Mouse (Mus musculus): ENCODE results near the gene Setd6. TPM values are rescaled to one million over a fixed set of nuclear protein-coding genes. Genes with fewer than 3 reads are reported as not detected.

The Setd6 gene
- polyA plus RNA-seq, 1 experiment from 2014 or later, result 23.8 TPM

Small RNAs within 50 kb of the gene (microRNA-seq; reads per million reads assigned to microRNA genes)
- gene Mir7073, result 0.58 reads per million

Other genes with a start within 250 kb of the Setd6 start
- 8.8 and 11.1 TPM in 2 replicates for gene Csnk2a2, start 225.8 kb upstream of the Setd6 start, polyA plus RNA-seq (2015; fragmentation: Nextera tagmentation; extraction: Ambion mirVana)
- 0.13 and 0.21 TPM in 2 replicates for gene Ccdc113, start 181.8 kb upstream of the Setd6 start, polyA plus RNA-seq (2015; fragmentation: Nextera tagmentation; extraction: Ambion mirVana)
- gene Prss54, start 139.5 kb upstream of the Setd6 start, polyA plus RNA-seq (2015; fragmentation: Nextera tagmentation; extraction: Ambion mirVana), result not detected in 2 replicates
- 16.4 and 17.7 TPM in 2 replicates for gene Gins3, start 82.4 kb upstream of the Setd6 start, polyA plus RNA-seq (2015; fragmentation: Nextera tagmentation; extraction: Ambion mirVana)
- 16.7 and 17.5 TPM in 2 replicates for gene Ndrg4, start 38.9 kb upstream of the Setd6 start, polyA plus RNA-seq (2015; fragmentation: Nextera tagmentation; extraction: Ambion mirVana)
- 51.8 and 60.3 TPM in 2 replicates for gene Cnot1, start 91.6 kb downstream of the Setd6 start, polyA plus RNA-seq (2015; fragmentation: Nextera tagmentation; extraction: Ambion mirVana)
- gene Sap18b, start 109.5 kb downstream of the Setd6 start, polyA plus RNA-seq (2015; fragmentation: Nextera tagmentation; extraction: Ambion mirVana), result 346 and 356 TPM in 2 replicates
- gene Slc38a7, start 137.7 kb downstream of the Setd6 start, polyA plus RNA-seq (2015; fragmentation: Nextera tagmentation; extraction: Ambion mirVana), result 13.2 and 16.7 TPM in 2 replicates
- gene Got2, start 172.7 kb downstream of the Setd6 start, polyA plus RNA-seq (2015; fragmentation: Nextera tagmentation; extraction: Ambion mirVana), result 162 and 173 TPM in 2 replicates